Mouse (Mus musculus) neural tube, embryonic 13.5 days (tissue): ENCODE data around the gene Yif1a. TPM values are rescaled to one million over a fixed set of nuclear protein-coding genes. Genes with fewer than 3 reads are reported as not detected.

Experiments used
- ATAC-seq: fragments of 200-750 bp; cut with Nextera tagmentation; 2 replicates; pipeline ENCODE4 v1.8.0; 2017; ENCODE audit warnings: low read depth, mild to moderate bottlenecking, moderate TSS enrichment, moderate library complexity
- H3K27ac ChIP-seq: fragments of 300-500 bp; sonication (generic); replicated peaks from 2 replicates; pipeline ENCODE4 v1.5.1; 2015; ENCODE audit warnings: moderate library complexity, mild to moderate bottlenecking, inconsistent platforms
- H3K27me3 ChIP-seq: fragments of 300-500 bp; sonication (generic); 2 replicates; pipeline ENCODE4 v1.6.1; 2015; ENCODE audit warnings: mild to moderate bottlenecking, inconsistent platforms
- H3K36me3 ChIP-seq: fragments of 300-500 bp; sonication (generic); 2 replicates; pipeline ENCODE4 v1.6.1; 2015; ENCODE audit warnings: mild to moderate bottlenecking, inconsistent platforms
- H3K4me1 ChIP-seq: fragments of 300-500 bp; sonication (generic); replicated peaks from 2 replicates; pipeline ENCODE4 v1.6.1; 2015; ENCODE audit warnings: inconsistent platforms
- H3K4me2 ChIP-seq: fragments of 300-500 bp; sonication (generic); 2 replicates; pipeline ENCODE4 v1.6.1; 2015; ENCODE audit warnings: inconsistent platforms, mild to moderate bottlenecking, moderate library complexity
- H3K4me3 ChIP-seq: fragments of 300-500 bp; sonication (generic); 2 replicates; pipeline ENCODE4 v1.5.1; 2015; ENCODE audit warnings: mild to moderate bottlenecking, inconsistent platforms
- H3K9ac ChIP-seq: fragments of 300-500 bp; sonication (generic); 2 replicates; pipeline ENCODE4 v1.6.1; 2015; ENCODE audit warnings: moderate library complexity, mild to moderate bottlenecking, inconsistent platforms
- H3K9me3 ChIP-seq: fragments of 300-500 bp; sonication (generic); 2 replicates; pipeline ENCODE4 v1.6.1; 2016; ENCODE audit warnings: inconsistent platforms
- WGBS: fragments of 180-500 bp; shearing (Covaris S2); methylation state at CpG from one replicate; pipeline ENCODE4 v1.1.7; 2015; 5-methylcytosine and 5-hydroxymethylcytosine counted together
- polyA plus RNA-seq: library from polyadenylated mRNA; unstranded; fragments of >200 nt; fragmentation: Nextera tagmentation; extraction: Ambion mirVana; gene quantifications from 2 replicates; pipeline ENCODE4 v1.2.1, GENCODE M21; 2015

The Yif1a gene
- polyA plus RNA-seq, 1 experiment from 2014 or later, result 67.5 TPM

GRCm38 (mm10) chr19:5113783-5114182, 25.4 kb downstream of the Yif1a start:
- peak overlapping the region; percentile 17; the same call in 1 of the 2 replicates for H3K9ac ChIP-seq
- H3K4me2 ChIP-seq, result no peak overlapping the region
- no peaks in the 10 kb centered on the region for H3K27me3 ChIP-seq
- no peak overlapping the region for H3K27ac ChIP-seq
- peaks cover 21% of the 10 kb centered on the region for H3K4me1 ChIP-seq
- peaks cover 68% of the 10 kb centered on the region for H3K36me3 ChIP-seq
- ATAC-seq, result no peak
- 79% methylated on average over 7 of the region's 7 CpGs for WGBS
- no peak overlapping the region for H3K4me3 ChIP-seq
- H3K9me3 ChIP-seq, result no peaks in the 10 kb centered on the region

- Histone ChIP-seq H3K9ac (peak overlapping the region; percentile 94), H3K27ac (peak overlapping the region; percentile 95), H3K9me3 (no peaks in the 10 kb centered on the region), H3K36me3 (peaks cover 29% of the 10 kb centered on the region), H3K4me2 (peak overlapping the region; percentile 89), H3K4me3 (peak overlapping the region; percentile 88), H3K4me1 (peaks cover 26% of the 10 kb centered on the region), H3K27me3 (no peaks in the 10 kb centered on the region)
- peak; percentile 89 for ATAC-seq
- WGBS, result under 1% methylated on average over 82 of the region's 83 CpGs
Measured at GRCm38 (mm10) chr19:5117494-5118383, 29.4 kb downstream of the Yif1a start.

GRCm38 (mm10) chr19:5118384-5118698, 30.0 kb downstream of the Yif1a start, which contains the start of gene Klc2:
Gene Klc2 (minus strand): TSS chr19:5118560.
- Histone ChIP-seq H3K36me3 (peaks cover 23% of the 10 kb centered on the region), H3K4me3 (peak within 1 kb of the TSS; percentile 88), H3K27me3 (no peaks in the 10 kb centered on the region), H3K27ac (peak within 1 kb of the TSS; percentile 95), H3K4me1 (peaks cover 26% of the 10 kb centered on the region), H3K9ac (peak within 1 kb of the TSS; percentile 94), H3K4me2 (peak within 1 kb of the TSS; percentile 89), H3K9me3 (no peaks in the 10 kb centered on the region)
- under 1% methylated on average over 18 of the region's 18 CpGs for WGBS
- ATAC-seq, result no peak; the same call in 1 of the 2 replicates

GRCm38 (mm10) chr19:5122492-5122891, 34.2 kb downstream of the Yif1a start:
- Histone ChIP-seq H3K4me2 (no peak overlapping the region), H3K27ac (no peak overlapping the region), H3K36me3 (no peaks in the 10 kb centered on the region), H3K9me3 (no peaks in the 10 kb centered on the region), H3K4me3 (no peak overlapping the region), H3K27me3 (no peaks in the 10 kb centered on the region), H3K9ac (no peak overlapping the region), H3K4me1 (peaks cover 9% of the 10 kb centered on the region)
- no peak for ATAC-seq
- WGBS, result 74% methylated on average over 10 of the region's 10 CpGs

DNA sequence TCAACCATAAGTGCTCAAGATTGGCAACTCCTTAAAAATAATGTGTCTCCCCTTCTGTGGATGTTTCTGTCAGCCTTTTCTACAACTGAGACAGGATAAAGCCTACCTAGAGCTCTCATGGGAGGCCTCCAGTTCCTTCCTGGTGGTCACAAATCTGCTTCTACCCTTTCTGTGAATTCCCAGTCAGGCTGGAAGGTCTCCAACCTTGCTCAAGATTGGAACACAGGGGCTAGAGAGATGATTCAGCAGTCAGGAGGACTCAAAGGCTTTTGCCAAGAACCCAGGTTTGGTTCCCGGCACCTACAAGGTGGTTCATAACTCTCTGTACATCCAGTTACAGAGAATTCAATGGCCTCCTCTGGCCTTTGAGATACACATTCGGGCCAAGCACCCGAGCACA, 34.9 kb downstream of the Yif1a start:
- no peaks in the 10 kb centered on the region for H3K9me3 ChIP-seq
- H3K4me2 ChIP-seq, result no peak overlapping the region
- no peak for ATAC-seq
- WGBS, result 85% methylated on average over 3 of the region's 3 CpGs
- H3K4me3 ChIP-seq, result no peak overlapping the region
- H3K27me3 ChIP-seq, result no peaks in the 10 kb centered on the region
- H3K9ac ChIP-seq, result no peak overlapping the region
- H3K4me1 ChIP-seq, result peaks cover 9% of the 10 kb centered on the region
- H3K27ac ChIP-seq, result no peak overlapping the region
- no peaks in the 10 kb centered on the region for H3K36me3 ChIP-seq

DNA sequence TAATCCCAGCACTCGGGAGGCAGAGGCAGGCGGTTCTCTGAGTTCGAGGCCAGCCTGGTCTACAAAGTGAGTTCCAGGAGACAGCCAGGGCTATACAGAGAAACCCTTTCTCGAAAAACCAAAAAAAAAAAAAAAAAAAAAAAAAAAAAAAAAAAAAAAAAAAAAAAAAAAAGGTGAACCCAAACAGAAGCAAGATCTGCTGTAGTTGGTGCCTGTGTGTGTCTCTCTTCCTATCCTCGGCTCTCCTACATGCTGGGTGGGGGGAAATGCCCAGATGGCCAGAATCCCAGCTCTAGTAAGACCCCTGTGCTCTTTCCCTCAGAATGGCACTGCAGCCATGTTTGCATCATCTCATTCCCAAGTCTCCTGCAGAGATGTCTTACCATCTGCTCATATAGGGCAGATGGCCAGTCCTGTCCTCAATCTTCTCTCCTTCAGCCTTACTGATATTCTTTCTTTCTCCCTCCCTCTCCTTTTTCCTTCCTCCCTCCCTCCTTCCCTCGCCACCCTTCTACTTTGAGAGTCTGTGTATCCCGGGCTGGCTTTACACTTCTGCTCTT, 35.8 kb downstream of the Yif1a start:
- Histone ChIP-seq H3K9me3 (no peaks in the 10 kb centered on the region), H3K36me3 (no peaks in the 10 kb centered on the region), H3K4me2 (no peak overlapping the region), H3K4me3 (no peak overlapping the region), H3K9ac (no peak overlapping the region), H3K4me1 (peaks cover 2% of the 10 kb centered on the region), H3K27ac (no peak overlapping the region), H3K27me3 (no peaks in the 10 kb centered on the region)
- 73% methylated on average over 7 of the region's 7 CpGs for WGBS
- ATAC-seq, result no peak

- H3K4me1 ChIP-seq, result no peaks in the 10 kb centered on the region
- no peak overlapping the region for H3K9ac ChIP-seq
- no peak for ATAC-seq
- H3K4me3 ChIP-seq, result no peak overlapping the region
- 42% methylated on average over 1 of the region's 1 CpGs for WGBS
- H3K27me3 ChIP-seq, result no peaks in the 10 kb centered on the region
- peaks cover 18% of the 10 kb centered on the region for H3K36me3 ChIP-seq
- no peak overlapping the region for H3K27ac ChIP-seq
- H3K4me2 ChIP-seq, result no peak overlapping the region
- no peaks in the 10 kb centered on the region for H3K9me3 ChIP-seq
Measured at GRCm38 (mm10) chr19:5129770-5130169, 41.4 kb downstream of the Yif1a start.

- no peak overlapping the region for H3K4me2 ChIP-seq
- H3K36me3 ChIP-seq, result peaks cover 31% of the 10 kb centered on the region
- H3K9ac ChIP-seq, result no peak overlapping the region
- H3K9me3 ChIP-seq, result no peaks in the 10 kb centered on the region
- 83% methylated on average over 4 of the region's 4 CpGs for WGBS
- no peaks in the 10 kb centered on the region for H3K4me1 ChIP-seq
- no peak for ATAC-seq
- H3K27me3 ChIP-seq, result no peaks in the 10 kb centered on the region
- H3K4me3 ChIP-seq, result no peak overlapping the region
- H3K27ac ChIP-seq, result no peak overlapping the region
Measured at GRCm38 (mm10) chr19:5131237-5131636, 42.9 kb downstream of the Yif1a start.

DNA sequence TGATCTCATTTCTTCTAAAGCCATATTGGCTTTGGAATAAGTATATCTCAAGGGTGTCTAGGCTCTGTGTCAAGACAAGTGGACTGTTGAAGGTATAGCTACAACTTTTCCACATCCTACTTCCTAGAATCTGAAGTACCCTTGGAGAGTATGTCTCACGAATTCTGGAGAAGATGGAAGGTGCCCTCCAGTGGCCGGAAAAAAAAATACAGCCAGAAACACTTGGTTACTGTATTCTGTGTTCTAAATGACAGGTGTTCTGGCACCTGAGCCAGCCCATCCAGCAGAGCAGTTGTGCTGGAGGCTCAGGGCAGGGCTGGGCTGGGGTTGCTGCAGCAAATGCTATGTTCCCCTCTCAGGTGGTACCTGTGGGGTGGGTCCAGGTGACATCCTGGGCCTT, 51.3 kb downstream of the Yif1a start:
- Histone ChIP-seq H3K9ac (0 out of 2 replicates have a peak overlapping the region, but pooled peaks have one; percentile 9), H3K27me3 (no peaks in the 10 kb centered on the region), H3K4me3 (no peak overlapping the region), H3K4me1 (no peaks in the 10 kb centered on the region), H3K4me2 (no peak overlapping the region), H3K27ac (no peak overlapping the region), H3K9me3 (no peaks in the 10 kb centered on the region), H3K36me3 (peaks cover 82% of the 10 kb centered on the region)
- WGBS, result 2% methylated on average over 2 of the region's 2 CpGs
- peak; percentile 40 for ATAC-seq

Other genes with a start within 250 kb of the Yif1a start
- 43.7 and 44.7 TPM in 2 replicates for gene Ccs, start 249.2 kb upstream of the Yif1a start, polyA plus RNA-seq
- 0.35 and 0.45 TPM in 2 replicates for gene Ccdc87, start 249.2 kb upstream of the Yif1a start, polyA plus RNA-seq
- gene Ctsf, start 233.4 kb upstream of the Yif1a start, polyA plus RNA-seq, result 66.7 and 70.4 TPM in 2 replicates
- gene Actn3, start 210.6 kb upstream of the Yif1a start, polyA plus RNA-seq, result 3.1 and 3.2 TPM in 2 replicates
- 19.5 and 22.1 TPM in 2 replicates for gene Zdhhc24, start 209.9 kb upstream of the Yif1a start, polyA plus RNA-seq
- 7.6 and 9.4 TPM in 2 replicates for gene Bbs1, start 181.9 kb upstream of the Yif1a start, polyA plus RNA-seq
- 109 and 120 TPM in 2 replicates for gene Dpp3, start 160.3 kb upstream of the Yif1a start, polyA plus RNA-seq
- 8.1 and 9.3 TPM in 2 replicates for gene Peli3, start 145.4 kb upstream of the Yif1a start, polyA plus RNA-seq
- 105 and 117 TPM in 2 replicates for gene Mrpl11, start 126.4 kb upstream of the Yif1a start, polyA plus RNA-seq
- gene Npas4, start 98.2 kb upstream of the Yif1a start, polyA plus RNA-seq, result 0.12 and 0.25 TPM in 2 replicates
- 7.9 TPM in 2 replicates for gene Slc29a2, start 64.7 kb upstream of the Yif1a start, polyA plus RNA-seq
- gene B4gat1, start 49.7 kb upstream of the Yif1a start, polyA plus RNA-seq, result 61.1 and 64.5 TPM in 2 replicates
- gene AC124502.3, start 49.6 kb upstream of the Yif1a start, polyA plus RNA-seq, result 3.1 and 5.1 TPM in 2 replicates
- 43.5 and 51.7 TPM in 2 replicates for gene Brms1, start 47.2 kb upstream of the Yif1a start, polyA plus RNA-seq
- 1.4 TPM in 2 replicates for gene Rin1, start 38.1 kb upstream of the Yif1a start, polyA plus RNA-seq
- gene Cd248, start 20.5 kb upstream of the Yif1a start, polyA plus RNA-seq, result 26.3 and 28.2 TPM in 2 replicates
- gene Tmem151a, start 3.0 kb upstream of the Yif1a start, polyA plus RNA-seq, result 8.4 and 10.1 TPM in 2 replicates
- gene Cnih2, start 10.0 kb downstream of the Yif1a start, polyA plus RNA-seq, result 267 and 318 TPM in 2 replicates
- gene Rab1b, start 18.5 kb downstream of the Yif1a start, polyA plus RNA-seq, result 211 and 234 TPM in 2 replicates
- gene Klc2, start 30.0 kb downstream of the Yif1a start, polyA plus RNA-seq, result 73.7 and 80.2 TPM in 2 replicates
- gene Pacs1, start 184.6 kb downstream of the Yif1a start, polyA plus RNA-seq, result 36.3 and 41.0 TPM in 2 replicates
- 344 and 351 TPM in 2 replicates for gene Sf3b2, start 206.9 kb downstream of the Yif1a start, polyA plus RNA-seq
- gene Gal3st3, start 209.8 kb downstream of the Yif1a start, polyA plus RNA-seq, result 34.1 and 34.6 TPM in 2 replicates
- not detected in 2 replicates for gene Catsper1, start 247.2 kb downstream of the Yif1a start, polyA plus RNA-seq